Mouse (Mus musculus) adrenal gland, postnatal 14 days (tissue): Measurements from ENCODE around the gene Gpi1. TPM values are rescaled to one million over a fixed set of nuclear protein-coding genes. Genes with fewer than 3 reads are reported as not detected.

Source experiments
- DNase-seq: peaks from one replicate; pipeline ENCODE4 v3.0.0; 2021; ENCODE audit warnings: mixed read lengths
- long read RNA-seq, 2 experiments: library from polyadenylated mRNA; stranded (forward); transcript quantifications; one replicate each; pipeline ENCODE4 v2.0.0; 2021
- total RNA-seq: library from RNA; stranded (reverse); gene quantifications from 2 replicates; pipeline ENCODE4 v1.2.3, GENCODE M21; 2021

The Gpi1 gene
- total RNA-seq: 347 and 396 TPM in 2 replicates
- long read RNA-seq, experiment 1, transcript Gpi1-201 (18 exons, 2,884 nt): major isoform, 400 of 457 reads
- long read RNA-seq, experiment 1, partial matches to known transcripts: 49 of 457 reads
- long read RNA-seq, experiment 1, other reads (novel, unspliced or antisense): 8 of 457 reads
- long read RNA-seq, experiment 2, transcript Gpi1-201 (18 exons, 2,884 nt): major isoform, 267 of 331 reads
- long read RNA-seq, experiment 2, partial matches to known transcripts: 37 of 331 reads
- long read RNA-seq, experiment 2, other reads (novel, unspliced or antisense): 24 of 331 reads

DNA sequence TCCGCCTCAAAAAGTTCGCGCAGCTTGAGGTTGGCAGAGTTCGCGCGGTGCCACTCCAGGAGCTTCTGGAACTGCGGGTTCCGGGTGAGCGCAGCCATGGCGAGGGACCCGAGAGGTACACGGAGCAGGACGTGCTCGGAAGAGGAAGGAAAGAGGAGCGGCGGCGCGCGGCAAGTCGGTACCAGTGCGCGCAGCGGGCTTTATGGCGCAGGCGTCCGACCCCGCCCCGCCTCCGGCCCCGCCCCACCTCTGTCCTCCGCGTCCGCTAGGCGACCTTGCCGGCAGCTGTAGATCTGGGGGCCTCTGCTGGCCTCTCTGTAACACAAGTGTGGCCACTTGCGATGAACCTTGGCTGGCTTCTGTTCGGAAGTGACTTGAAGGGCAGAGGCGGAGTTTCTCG, at the start of gene Gpi1:
Gene Gpi1 (minus strand): TSS at position 221 of the 400 bp plus-strand sequence.
- DNase-seq: peak; percentile 92

DNA sequence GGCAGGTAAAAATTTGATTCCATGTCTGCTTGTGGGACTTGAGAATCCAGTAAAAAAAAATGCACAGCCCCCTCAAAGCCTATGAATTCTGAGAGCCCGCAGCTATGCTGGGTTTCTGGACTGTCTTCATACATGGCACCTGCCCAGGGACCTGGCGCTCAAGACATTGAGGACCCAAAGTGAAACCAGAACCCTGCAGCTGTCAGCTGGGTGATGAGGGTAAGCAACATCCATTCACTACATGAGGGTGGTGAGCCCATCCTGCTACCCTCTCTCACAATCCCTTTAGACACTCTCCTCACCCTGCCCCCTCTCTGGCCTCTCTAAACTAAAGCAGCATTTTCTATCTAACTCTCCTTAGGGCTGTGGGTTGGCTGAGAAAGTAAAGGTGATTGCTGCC, 47.5 kb upstream of the Gpi1 start:
- DNase-seq: no peak

DNA sequence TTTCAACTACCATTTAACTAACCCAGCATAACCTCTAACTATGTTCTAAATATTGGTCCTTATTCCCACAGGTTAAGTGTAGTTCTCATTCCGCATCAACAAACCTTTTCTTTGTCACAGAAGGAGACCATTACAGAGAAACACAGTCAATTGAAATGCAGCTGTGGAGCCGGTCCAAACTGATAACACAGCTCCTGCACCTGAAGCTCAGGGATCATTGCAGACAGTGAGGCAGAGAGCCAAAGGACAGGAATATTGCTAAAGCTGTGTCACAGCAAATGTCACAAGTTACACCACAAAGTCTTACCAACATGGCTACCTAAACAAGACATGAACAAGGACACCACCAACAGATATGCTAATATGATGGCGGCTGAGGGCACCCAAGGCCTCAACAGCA, 45.9 kb upstream of the Gpi1 start:
- no peak for DNase-seq

DNA sequence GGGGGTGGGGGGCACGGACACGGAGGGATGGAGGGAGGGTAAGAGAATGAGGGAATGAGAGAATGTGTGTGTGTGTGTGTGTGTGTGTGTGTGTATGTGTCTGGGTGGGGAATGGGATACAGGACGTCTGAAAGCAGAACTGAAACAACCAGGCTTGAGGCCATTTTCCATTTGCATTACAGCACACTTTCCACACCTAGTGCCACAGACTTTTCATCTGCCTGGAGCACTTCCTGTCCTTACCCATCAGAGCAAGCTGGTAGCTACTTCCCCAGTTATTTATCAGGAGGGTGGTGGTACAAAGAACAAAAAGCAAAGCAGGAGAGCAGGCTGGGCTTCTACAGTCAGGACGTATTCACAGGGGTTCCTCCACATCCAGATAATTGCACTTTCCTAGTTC, 42.3 kb upstream of the Gpi1 start:
- DNase-seq: no peak

DNA sequence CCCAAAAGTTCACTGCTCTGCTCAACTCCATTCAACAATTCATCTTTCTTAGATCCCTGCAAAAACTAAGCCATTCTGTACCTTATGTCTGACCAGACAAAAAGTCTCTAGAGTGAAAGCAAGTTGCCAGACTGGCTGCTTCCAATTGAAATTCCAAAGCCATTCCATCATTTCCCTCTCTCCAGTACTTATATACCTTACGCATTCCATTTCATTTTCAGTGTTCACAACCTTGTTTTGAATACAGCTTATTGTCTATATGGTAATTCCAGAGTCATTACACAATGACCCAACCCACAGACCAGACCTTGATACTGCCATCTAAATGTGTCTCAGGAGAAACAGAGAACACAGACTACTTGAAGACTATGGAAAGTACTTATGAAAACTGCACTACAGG, 38.3 kb upstream of the Gpi1 start:
- DNase-seq: no peak

DNA sequence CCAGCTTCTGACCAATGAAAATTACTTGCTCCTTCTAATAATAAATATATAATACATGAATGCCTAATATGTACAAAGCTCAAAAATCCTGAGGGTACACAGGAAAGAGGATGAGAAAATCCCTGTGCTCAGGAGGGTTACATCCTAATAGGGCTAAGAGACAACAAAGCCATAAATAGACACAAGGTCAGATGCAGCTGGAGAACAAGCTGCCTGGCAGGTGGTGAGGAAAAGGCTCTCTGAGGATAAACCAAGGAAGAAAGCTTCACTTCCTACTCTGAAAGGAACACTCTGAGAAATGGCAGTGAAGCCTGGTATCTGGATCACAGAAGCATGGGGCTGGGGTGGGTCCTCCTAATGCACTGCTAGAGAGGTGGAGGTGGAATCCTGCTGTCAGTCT, 36.3 kb upstream of the Gpi1 start:
- DNase-seq: no peak

DNA sequence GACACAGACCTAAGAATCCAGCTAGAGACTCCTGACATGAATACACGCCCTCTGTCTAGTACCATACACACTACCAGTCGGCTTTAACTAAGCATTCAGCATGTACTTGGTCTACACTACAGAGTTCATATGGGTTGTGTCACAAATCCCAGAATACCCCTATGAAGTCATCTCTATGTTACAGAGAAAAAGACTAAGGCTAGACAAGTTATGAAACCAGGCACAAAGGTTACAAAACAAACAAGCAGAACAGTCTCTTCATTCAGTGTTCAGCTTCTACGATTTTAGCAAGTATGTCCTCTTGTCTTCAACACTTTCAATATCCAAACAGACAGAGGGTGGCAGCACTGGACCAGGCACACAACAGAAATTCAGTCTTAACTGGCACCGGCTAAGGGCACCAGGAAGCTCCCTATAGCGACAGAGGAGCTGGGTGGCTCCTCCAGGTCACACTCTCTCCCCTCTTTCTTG, 35.8 kb upstream of the Gpi1 start:
- peak; percentile 86 for DNase-seq

DNA sequence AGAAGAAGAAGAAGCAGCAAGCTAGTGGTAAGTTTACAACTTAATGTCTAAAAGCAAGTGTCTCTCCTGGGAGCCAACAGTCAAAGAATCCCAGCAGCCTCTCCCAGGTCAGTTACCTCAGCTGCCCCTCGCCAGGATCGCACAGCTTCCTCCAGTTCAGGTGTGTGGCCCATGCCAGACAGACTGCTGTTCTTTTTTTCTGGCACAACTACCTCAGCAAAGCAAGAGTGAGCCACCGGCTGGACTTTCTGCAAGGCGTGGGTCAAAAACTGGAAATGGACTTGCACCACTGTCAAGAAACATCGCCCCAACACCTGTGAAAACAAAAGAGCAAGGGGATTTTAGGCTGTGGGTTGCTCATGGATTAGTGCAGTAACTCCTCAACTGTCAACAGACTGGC, 33.3 kb upstream of the Gpi1 start:
- no peak for DNase-seq

DNA sequence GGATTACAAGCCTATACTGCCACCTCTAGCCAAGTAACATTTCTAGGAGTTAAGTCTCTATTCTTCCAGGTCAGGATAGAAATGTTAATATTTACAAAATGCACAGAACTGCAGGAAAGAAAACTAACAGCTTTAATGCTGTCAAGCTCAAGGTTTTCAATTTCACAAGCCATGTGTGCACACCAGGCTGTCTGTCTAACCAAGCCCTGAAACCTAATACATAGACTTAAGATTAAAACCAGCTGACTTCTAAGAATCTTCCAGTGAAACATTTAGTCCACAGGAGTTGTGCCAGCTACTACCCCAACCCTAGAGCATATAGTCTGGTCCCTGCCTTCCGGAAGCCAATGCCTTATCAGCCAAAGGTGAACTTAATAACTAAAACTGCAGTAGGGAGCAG, 28.3 kb upstream of the Gpi1 start:
- DNase-seq: no peak

DNA sequence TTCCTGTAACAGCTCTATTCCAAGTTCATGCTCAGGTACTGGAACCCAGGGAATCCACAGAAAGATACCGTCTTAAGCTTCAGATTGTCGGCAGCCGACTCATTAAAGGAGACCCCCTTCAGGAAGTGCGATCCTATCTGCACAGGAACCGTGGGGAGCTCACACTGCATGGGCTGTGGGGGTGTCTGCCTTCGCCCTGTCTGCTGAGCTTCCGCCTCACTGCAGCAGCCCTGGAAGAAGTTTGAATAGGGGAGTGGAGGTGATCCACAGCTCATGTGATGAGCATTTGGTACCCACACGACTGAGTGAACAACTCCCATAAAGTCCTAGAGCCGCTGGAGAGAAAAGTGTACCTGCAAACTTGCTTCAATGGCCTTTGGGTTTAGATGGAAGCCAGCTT, 27.1 kb upstream of the Gpi1 start:
- DNase-seq: no peak

DNA sequence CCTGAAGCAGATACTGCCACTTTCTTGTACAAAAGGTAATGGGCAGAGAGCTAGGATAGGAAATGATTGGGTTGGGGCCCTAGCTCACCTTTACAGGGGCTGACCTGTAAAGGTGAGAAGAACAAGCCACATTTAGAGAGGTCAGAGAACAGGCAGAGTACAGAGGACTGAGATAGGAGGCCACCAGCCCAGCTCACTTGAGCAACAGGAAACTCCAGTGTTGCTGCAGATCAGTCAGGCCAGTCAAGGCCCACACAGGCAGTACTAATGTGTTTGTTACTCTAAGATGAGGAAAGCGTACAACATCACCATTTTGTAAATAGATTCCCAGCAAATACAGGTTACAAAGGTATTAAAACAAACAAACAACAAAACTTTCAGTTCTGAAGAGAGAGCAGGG, 25.8 kb upstream of the Gpi1 start:
- no peak for DNase-seq

DNA sequence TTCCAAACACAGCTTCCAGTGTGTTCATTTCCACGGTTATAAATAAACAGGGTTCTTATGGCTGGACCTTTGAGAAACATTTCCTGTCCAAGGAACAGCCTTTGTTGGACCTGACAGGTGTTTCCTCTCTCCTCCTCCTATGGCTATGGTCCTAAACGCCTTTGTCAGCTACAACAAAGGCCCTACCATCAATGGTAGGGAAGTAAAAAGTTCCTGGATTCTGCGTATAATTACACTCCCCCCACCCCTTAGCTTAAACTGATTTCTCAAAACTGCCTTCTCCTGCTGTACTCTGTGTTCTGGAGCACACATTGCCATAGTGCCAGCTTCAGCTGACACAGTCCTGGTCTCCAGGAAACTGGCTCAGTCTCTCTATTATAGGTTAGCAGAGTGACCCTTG, 25.0 kb upstream of the Gpi1 start:
- no peak for DNase-seq

DNA sequence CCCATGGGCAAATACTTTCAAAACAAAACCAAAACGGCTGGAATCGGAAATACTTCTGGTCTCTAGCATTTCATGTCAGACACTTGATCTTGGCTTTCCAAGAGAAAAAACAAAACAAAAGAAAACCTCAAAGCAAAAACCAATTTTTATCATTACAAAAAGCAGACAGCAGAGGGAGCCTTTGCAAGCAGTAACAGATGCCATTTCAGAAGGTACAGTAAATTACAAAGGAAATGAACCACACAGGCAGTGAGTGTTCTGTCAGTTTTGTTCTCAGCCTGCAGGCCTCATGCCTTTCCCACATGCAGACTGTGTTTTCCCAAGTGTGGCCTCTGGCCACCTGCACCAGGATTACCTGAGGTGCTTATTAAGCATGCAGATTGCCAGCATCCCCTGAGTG, 21.9 kb upstream of the Gpi1 start:
- no peak for DNase-seq

DNA sequence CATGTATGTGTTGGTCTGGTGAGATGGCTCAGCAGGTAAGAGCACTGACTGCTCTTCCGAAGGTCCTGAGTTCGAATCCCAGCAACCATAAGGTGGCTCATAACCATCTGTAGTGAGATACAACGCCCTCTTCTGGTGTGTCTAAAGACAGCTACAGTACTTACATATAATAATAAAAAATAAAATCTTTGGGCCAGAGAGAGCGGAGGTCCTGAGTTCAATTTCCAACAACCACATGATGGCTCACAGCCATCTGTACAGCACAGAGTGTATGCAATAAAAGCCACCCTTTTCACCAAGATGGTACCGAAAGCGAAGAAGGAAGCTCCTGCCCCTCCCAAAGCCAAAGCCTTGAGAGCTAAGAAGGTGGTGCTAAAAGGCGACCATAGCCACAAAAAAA, 20.6 kb upstream of the Gpi1 start, which contains the start of gene Gm6096:
Gene Gm6096 (plus strand): TSS at position 301 of the 400 bp plus-strand sequence.
- no peak for DNase-seq

DNA sequence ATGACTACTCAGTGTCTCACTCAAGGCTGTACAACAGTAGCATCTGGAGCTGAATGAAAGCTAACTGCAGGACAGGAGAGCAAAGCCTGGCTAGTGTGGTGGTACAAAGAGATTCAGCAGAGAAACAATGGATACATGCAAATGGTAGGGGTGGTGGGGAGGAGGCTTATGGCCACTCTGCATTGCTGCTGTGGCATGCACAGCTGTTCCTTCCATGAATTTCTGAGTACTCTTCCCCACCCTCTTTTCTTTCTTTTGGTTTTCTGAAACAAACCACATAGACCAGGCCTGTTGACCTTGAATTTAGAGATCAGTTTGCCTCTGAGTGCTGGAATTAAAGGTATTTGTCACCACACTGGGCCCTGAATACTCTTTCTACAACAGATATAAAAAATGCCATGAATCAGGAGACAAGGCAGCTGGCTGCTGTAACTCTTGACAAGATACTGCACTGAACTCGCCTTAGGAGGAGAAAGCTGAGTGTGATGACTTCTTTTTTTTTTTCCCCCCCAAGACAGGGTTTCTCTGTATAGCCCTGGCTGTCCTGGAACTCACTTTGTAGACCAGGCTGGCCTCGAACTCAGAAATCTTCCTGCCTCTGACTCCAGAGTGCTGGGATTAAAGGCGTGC, 16.8 kb upstream of the Gpi1 start:
- DNase-seq: no peak

DNA sequence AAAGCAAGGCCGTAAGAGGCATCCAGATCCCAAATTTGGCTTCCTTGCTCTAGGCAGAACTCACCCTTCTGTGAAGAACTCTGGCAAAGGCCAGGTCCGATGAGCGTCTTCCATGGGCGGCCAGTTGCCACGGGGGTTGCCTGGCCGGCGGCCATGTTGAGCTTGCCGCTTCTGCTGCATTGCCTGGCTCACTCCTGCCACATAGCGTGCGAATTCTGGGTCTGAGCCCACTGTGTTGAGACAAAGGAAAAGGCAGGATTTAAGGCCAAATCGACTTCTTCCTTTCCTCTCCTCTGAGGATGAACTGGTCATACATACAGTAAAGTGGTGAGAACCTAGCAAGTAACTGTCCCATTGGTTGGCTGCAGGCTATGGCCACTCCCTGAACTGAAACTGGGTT, 12.0 kb upstream of the Gpi1 start:
- no peak for DNase-seq

DNA sequence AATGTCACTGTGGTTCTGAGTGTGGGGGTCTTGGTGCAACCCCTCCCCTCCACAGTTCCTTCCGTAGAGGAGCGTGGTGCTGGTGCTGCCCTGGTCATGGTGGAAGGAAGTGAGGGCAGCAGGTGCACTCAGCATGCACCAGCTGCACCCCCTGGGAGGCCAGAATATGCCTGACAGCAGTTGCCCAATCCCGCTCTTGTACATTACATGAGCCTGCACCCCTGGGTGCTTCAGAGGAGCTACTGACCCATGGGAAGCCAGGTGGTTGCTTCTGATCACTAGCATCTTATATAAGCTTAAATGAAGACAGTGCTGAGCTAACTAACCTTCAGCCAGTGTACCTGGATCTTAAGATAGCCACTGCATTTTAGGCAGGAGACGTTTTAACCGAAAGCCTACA, 8.0 kb upstream of the Gpi1 start:
- no peak for DNase-seq

DNA sequence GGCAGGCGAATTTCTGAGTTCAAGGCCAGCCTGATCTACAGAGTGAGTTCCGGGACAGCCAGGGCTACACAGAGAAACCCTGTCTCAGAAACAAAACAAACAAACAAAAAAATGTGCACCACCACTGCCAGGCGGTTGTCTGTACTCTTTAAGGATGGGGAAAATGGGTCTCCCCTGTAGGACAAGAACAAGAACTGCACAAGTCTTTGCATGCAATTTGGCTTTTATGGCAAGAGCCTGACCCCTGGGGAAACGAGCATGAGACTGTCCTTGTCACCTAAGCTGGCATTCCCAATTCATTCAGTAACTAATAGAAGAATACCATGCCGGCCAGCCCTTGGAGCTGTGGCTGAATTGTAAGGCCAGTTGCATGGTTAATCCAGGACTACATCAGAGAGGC, 5.5 kb upstream of the Gpi1 start:
- no peak for DNase-seq

DNA sequence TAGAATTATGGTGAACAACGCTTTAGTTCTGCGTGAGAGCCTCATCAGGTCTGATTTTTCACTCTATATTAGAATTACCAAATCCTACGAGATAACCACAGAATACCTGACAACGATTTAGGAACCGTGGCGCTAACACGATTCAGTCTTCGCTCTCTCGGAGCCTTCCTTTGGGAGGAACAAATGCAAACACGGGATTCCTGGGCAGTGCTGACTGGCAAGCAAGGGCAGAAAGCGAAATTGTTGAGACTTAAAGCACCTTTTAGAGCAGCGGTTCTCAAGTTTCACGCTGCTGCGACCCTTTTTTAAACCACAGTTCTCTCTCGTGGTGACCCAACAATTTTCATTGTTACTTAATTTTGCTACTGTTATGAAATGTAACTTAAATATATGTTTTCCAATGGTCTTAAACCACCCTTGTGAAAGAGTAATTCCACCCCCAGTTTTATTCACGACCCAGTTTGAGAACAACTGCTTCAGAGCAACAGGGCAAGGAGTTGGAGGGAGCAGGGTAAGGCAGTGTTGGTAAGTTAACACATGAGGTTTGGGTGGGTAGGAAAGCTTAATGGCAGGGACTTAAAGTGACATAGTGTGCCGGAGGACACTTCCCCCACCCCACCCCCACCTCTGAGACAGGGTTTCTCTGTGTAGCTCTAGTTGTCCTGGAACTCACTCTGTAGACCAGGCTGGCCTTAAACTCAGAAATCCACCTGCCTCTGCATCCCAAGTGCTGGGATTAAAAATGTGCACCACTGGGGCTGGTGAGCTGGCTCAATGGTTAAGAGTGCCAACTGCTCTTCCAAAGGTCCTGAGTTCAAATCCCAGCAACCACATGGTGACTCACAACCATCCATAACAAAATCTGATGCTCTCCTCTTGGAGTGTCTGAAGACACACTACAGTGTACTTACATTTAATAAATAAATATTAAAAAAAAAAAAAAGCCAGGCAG, 4.8 kb upstream of the Gpi1 start:
- DNase-seq: no peak

DNA sequence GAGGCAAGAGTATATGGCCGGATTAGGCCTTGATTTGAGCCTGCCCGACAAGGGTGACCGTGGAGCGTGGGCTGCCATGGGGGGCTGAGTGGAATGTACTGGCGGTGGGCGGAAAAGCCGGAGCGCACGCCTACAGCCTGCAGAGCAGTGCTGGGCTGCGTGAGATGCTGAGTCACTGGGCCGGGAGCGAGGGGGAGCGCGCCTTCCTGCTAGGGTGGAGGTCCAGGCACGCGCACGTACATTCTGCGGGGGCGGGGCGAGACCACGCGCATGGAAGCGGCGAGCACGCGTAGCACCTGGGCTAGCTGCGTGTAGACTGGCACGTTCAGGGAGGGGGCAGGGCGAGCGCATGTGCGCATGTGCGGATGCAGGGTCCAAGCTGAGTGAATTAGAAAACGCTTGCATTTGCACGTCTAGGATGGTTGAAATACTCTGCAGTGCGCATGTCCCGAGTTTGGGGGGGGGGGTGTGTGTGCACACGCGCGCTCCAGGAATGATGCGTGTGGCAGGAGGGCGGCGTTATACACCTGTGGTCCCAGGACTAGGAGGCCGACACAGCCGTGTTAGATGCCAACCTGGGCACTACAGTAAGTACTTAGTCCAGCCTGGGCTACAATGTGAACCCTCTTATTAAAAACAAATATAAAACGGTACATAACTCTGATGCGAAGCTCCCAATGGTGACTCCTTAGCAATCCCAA, 3.9 kb upstream of the Gpi1 start:
- peak; percentile 100 for DNase-seq

DNA sequence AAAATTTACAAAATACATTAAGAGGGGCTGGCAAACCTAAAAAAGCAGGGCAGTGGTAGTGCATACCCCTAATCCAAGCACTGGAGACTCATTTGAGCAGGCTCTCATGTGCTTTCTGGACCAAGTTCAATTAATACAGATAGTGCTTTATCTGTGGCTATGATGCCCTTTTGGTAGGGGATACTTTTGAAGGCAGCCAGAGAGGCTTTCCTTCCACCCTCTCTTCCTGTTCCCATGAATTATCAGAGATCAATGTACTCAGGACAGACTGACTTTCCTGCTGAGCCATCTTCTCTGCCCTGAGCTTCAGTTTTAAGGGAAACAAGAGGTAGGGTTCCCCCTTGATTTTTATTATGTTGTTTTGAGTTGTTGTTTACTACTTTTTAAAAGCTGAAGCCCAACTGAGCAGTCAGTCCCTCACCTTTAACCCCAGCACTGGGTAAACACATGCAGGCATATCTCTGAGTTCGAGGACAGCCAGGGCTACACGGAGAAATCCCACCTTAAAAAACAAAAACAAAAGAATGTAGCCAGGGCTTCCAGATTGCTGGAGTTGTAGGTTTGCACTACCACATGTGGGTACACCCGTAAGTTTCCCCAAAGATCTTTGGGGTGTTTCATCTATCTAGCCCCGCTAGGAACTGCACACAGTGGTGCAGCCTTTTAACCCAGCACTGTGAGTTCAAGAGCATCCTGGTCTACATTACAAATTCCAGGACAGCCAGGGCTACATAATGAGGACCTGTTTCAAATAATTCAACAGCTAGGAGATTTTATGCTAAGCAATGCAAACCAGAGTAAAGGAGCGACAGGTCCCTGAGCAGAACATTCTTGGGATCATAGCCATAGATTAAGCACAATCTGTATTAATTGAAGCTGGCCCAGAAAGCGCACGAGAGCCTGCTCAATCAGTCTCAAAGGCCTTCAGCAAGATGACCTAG, 2.9 kb upstream of the Gpi1 start:
- DNase-seq: no peak
